Mouse (Mus musculus): ENCODE measurements around the gene Rfx5. TPM values are rescaled to one million over a fixed set of nuclear protein-coding genes. Genes with fewer than 3 reads are reported as not detected.

The Rfx5 gene
- polyA plus RNA-seq, 1 experiment from 2014 or later: 6.8 TPM

- DNase-seq (ENCODE audit: low spot score) (no peak), ATAC-seq (replicated peaks; ENCODE audit: low FRiP score, low read depth) (no peak)
- Histone ChIP-seq H3K36me3 (ENCODE audit: insufficient read depth, low read length) (peaks cover 45% of the 10 kb centered on the region), H3K27me3 (ENCODE audit: insufficient read depth, low read length) (no peaks in the 10 kb centered on the region), H3K27ac (no peak overlapping the region), H3K4me3 (replicated peaks; ENCODE audit: low read depth, low read length) (no peak overlapping the region), H3K9me3 (replicated peaks; ENCODE audit: low read length) (no peaks in the 10 kb centered on the region), H3K4me2 (ENCODE audit: low read length) (no peak overlapping the region), H3K4me1 (replicated peaks; ENCODE audit: insufficient read depth, low read length) (no peaks in the 10 kb centered on the region), H3K9ac (ENCODE audit: low read depth, low read length) (no peak overlapping the region)
- no peak for TF ChIP-seq CTCF (IDR thresholded peaks at IDR 0.05; ENCODE audit: low read depth)
- WGBS: 74% methylated on average over 4 of the region's 4 CpGs
These were observed 48.7 kb downstream of the Rfx5 start for GRCm38 (mm10) chr3:95002569-95002968.

GRCm38 (mm10) chr3:95003273-95003672 is 49.4 kb downstream of the Rfx5 start:
- no peak for DNase-seq (ENCODE audit: low spot score)
- no peak for ATAC-seq (replicated peaks; ENCODE audit: low FRiP score, low read depth)
- Histone ChIP-seq H3K27me3 (ENCODE audit: insufficient read depth, low read length) (no peaks in the 10 kb centered on the region), H3K4me3 (replicated peaks; ENCODE audit: low read depth, low read length) (no peak overlapping the region), H3K27ac (no peak overlapping the region), H3K9ac (ENCODE audit: low read depth, low read length) (no peak overlapping the region), H3K4me1 (replicated peaks; ENCODE audit: insufficient read depth, low read length) (no peaks in the 10 kb centered on the region), H3K36me3 (ENCODE audit: insufficient read depth, low read length) (peaks cover 45% of the 10 kb centered on the region), H3K4me2 (ENCODE audit: low read length) (no peak overlapping the region), H3K9me3 (replicated peaks; ENCODE audit: low read length) (no peaks in the 10 kb centered on the region)
- no peak for TF ChIP-seq CTCF (IDR thresholded peaks at IDR 0.05; ENCODE audit: low read depth)

- Histone ChIP-seq H3K27me3 (ENCODE audit: insufficient read depth, low read length) (no peaks in the 10 kb centered on the region), H3K4me2 (ENCODE audit: low read length) (no peak overlapping the region), H3K9me3 (replicated peaks; ENCODE audit: low read length) (no peaks in the 10 kb centered on the region), H3K36me3 (ENCODE audit: insufficient read depth, low read length) (peaks cover 55% of the 10 kb centered on the region), H3K27ac (no peak overlapping the region), H3K4me1 (replicated peaks; ENCODE audit: insufficient read depth, low read length) (no peaks in the 10 kb centered on the region), H3K9ac (ENCODE audit: low read depth, low read length) (no peak overlapping the region), H3K4me3 (replicated peaks; ENCODE audit: low read depth, low read length) (no peak overlapping the region)
- 91% methylated on average over 3 of the region's 3 CpGs for WGBS
- no peak for TF ChIP-seq CTCF (IDR thresholded peaks at IDR 0.05; ENCODE audit: low read depth)
- ATAC-seq (replicated peaks; ENCODE audit: low FRiP score, low read depth) (no peak), DNase-seq (ENCODE audit: low spot score) (no peak)
These were observed 51.8 kb downstream of the Rfx5 start for GRCm38 (mm10) chr3:95005651-95006050.

GRCm38 (mm10) chr3:95007706-95008105 is 53.8 kb downstream of the Rfx5 start:
- no peak for ATAC-seq (replicated peaks; ENCODE audit: low FRiP score, low read depth)
- DNase-seq (ENCODE audit: low spot score): no peak
- TF ChIP-seq CTCF (IDR thresholded peaks at IDR 0.05; ENCODE audit: low read depth): no peak
- Histone ChIP-seq H3K9ac (ENCODE audit: low read depth, low read length) (no peak overlapping the region), H3K36me3 (ENCODE audit: insufficient read depth, low read length) (peaks cover 70% of the 10 kb centered on the region), H3K4me2 (ENCODE audit: low read length) (no peak overlapping the region), H3K9me3 (replicated peaks; ENCODE audit: low read length) (no peaks in the 10 kb centered on the region), H3K27me3 (ENCODE audit: insufficient read depth, low read length) (no peaks in the 10 kb centered on the region), H3K27ac (no peak overlapping the region), H3K4me3 (replicated peaks; ENCODE audit: low read depth, low read length) (no peak overlapping the region), H3K4me1 (replicated peaks; ENCODE audit: insufficient read depth, low read length) (no peaks in the 10 kb centered on the region)
- WGBS: 85% methylated on average over 9 of the region's 9 CpGs

GRCm38 (mm10) chr3:95010396-95010795 is 56.5 kb downstream of the Rfx5 start:
- ATAC-seq (replicated peaks; ENCODE audit: low FRiP score, low read depth) (no peak), DNase-seq (ENCODE audit: low spot score) (no peak)
- WGBS: 82% methylated on average over 7 of the region's 7 CpGs

More at GRCm38 (mm10) chr3:95010396-95010795, 56.5 kb downstream of the Rfx5 start:
- peaks cover 65% of the 10 kb centered on the region for H3K36me3 ChIP-seq (ENCODE audit: insufficient read depth, low read length)
- no peak overlapping the region for H3K27ac ChIP-seq
- H3K27me3 ChIP-seq (ENCODE audit: insufficient read depth, low read length): no peaks in the 10 kb centered on the region
- no peak overlapping the region for H3K9ac ChIP-seq (ENCODE audit: low read depth, low read length)
- H3K9me3 ChIP-seq (replicated peaks; ENCODE audit: low read length): no peaks in the 10 kb centered on the region
- H3K4me1 ChIP-seq (replicated peaks; ENCODE audit: insufficient read depth, low read length): 0 out of 2 replicates have a peak, but pooled peaks cover 10% of the 10 kb centered on the region
- no peak overlapping the region for H3K4me2 ChIP-seq (ENCODE audit: low read length)
- H3K4me3 ChIP-seq (replicated peaks; ENCODE audit: low read depth, low read length): no peak overlapping the region
- no peak for TF ChIP-seq CTCF (IDR thresholded peaks at IDR 0.05; ENCODE audit: low read depth)

Small RNAs within 50 kb of the gene (microRNA-seq; reads per million reads assigned to microRNA genes)
- gene Mir7013: not detected

Other genes starting within 250 kb of the Rfx5 start
- gene Cgn, start 167.6 kb upstream of the Rfx5 start, polyA plus RNA-seq (2015; fragmentation: Nextera tagmentation; extraction: Ambion mirVana): 15.7 and 16.4 TPM in 2 replicates
- 14.1 and 14.6 TPM in 2 replicates for gene Pogz, start 116.5 kb upstream of the Rfx5 start, polyA plus RNA-seq (2015; fragmentation: Nextera tagmentation; extraction: Ambion mirVana)
- 317 and 329 TPM in 2 replicates for gene Psmb4, start 67.1 kb upstream of the Rfx5 start, polyA plus RNA-seq (2015; fragmentation: Nextera tagmentation; extraction: Ambion mirVana)
- gene Selenbp1, start 21.0 kb upstream of the Rfx5 start, polyA plus RNA-seq (2015; fragmentation: Nextera tagmentation; extraction: Ambion mirVana): 131 and 168 TPM in 2 replicates
- gene Pi4kb, start 20.7 kb downstream of the Rfx5 start, polyA plus RNA-seq (2015; fragmentation: Nextera tagmentation; extraction: Ambion mirVana): 20.2 and 20.7 TPM in 2 replicates
- gene Zfp687, start 61.4 kb downstream of the Rfx5 start, polyA plus RNA-seq (2015; fragmentation: Nextera tagmentation; extraction: Ambion mirVana): 19.7 and 20.0 TPM in 2 replicates
- 214 and 231 TPM in 2 replicates for gene Psmd4, start 88.5 kb downstream of the Rfx5 start, polyA plus RNA-seq (2015; fragmentation: Nextera tagmentation; extraction: Ambion mirVana)
- gene Pip5k1a, start 152.9 kb downstream of the Rfx5 start, polyA plus RNA-seq (2015; fragmentation: Nextera tagmentation; extraction: Ambion mirVana): 17.8 and 19.8 TPM in 2 replicates
- 116 and 120 TPM in 2 replicates for gene Vps72, start 156.9 kb downstream of the Rfx5 start, polyA plus RNA-seq (2015; fragmentation: Nextera tagmentation; extraction: Ambion mirVana)
- 0.69 and 0.83 TPM in 2 replicates for gene Tmod4, start 170.4 kb downstream of the Rfx5 start, polyA plus RNA-seq (2015; fragmentation: Nextera tagmentation; extraction: Ambion mirVana)
- gene Scnm1, start 179.9 kb downstream of the Rfx5 start, polyA plus RNA-seq (2015; fragmentation: Nextera tagmentation; extraction: Ambion mirVana): 63.0 and 63.5 TPM in 2 replicates
- 14.4 and 15.2 TPM in 2 replicates for gene Lysmd1, start 180.0 kb downstream of the Rfx5 start, polyA plus RNA-seq (2015; fragmentation: Nextera tagmentation; extraction: Ambion mirVana)
- 2.8 and 3.6 TPM in 2 replicates for gene Tnfaip8l2, start 188.3 kb downstream of the Rfx5 start, polyA plus RNA-seq (2015; fragmentation: Nextera tagmentation; extraction: Ambion mirVana)
- gene Sema6c, start 206.4 kb downstream of the Rfx5 start, polyA plus RNA-seq (2015; fragmentation: Nextera tagmentation; extraction: Ambion mirVana): 1.8 and 2.9 TPM in 2 replicates

Data from kidney, postnatal 0 days (tissue).